Mouse (Mus musculus) forebrain, embryonic 15.5 days (tissue): ENCODE data around the gene Actc1. TPM values are rescaled to one million over a fixed set of nuclear protein-coding genes. Genes with fewer than 3 reads are reported as not detected.

Experiments
- ATAC-seq: fragments of 200-750 bp; cut with Nextera tagmentation; replicated peaks from 2 replicates; pipeline ENCODE4 v1.8.0; 2017; ENCODE audit warnings: mild to moderate bottlenecking, moderate TSS enrichment, moderate library complexity
- H3K27ac ChIP-seq: fragments of 300-500 bp; sonication (generic); replicated peaks from 2 replicates; pipeline ENCODE4 v1.5.1; 2015; ENCODE audit warnings: mild to moderate bottlenecking, inconsistent platforms
- H3K27me3 ChIP-seq: fragments of 300-500 bp; sonication (generic); 2 replicates; pipeline ENCODE4 v1.6.1; 2015; ENCODE audit warnings: inconsistent platforms
- H3K36me3 ChIP-seq: fragments of 300-500 bp; sonication (generic); 2 replicates; pipeline ENCODE4 v1.6.1; 2015; ENCODE audit warnings: mild to moderate bottlenecking, inconsistent platforms
- H3K4me1 ChIP-seq: fragments of 300-500 bp; sonication (generic); 2 replicates; pipeline ENCODE4 v1.6.1; 2015; ENCODE audit warnings: inconsistent platforms
- H3K4me2 ChIP-seq: fragments of 300-500 bp; sonication (generic); replicated peaks from 2 replicates; pipeline ENCODE4 v1.6.1; 2015; ENCODE audit warnings: mild to moderate bottlenecking, inconsistent platforms
- H3K4me3 ChIP-seq: fragments of 300-500 bp; sonication (generic); 2 replicates; pipeline ENCODE4 v1.5.1; 2015; ENCODE audit warnings: mild to moderate bottlenecking, inconsistent platforms
- H3K9ac ChIP-seq: fragments of 300-500 bp; sonication (generic); replicated peaks from 2 replicates; pipeline ENCODE4 v1.6.1; 2015; ENCODE audit warnings: mild to moderate bottlenecking, inconsistent platforms
- H3K9me3 ChIP-seq: fragments of 300-500 bp; sonication (generic); 2 replicates; pipeline ENCODE4 v1.6.1; 2016; ENCODE audit warnings: inconsistent platforms
- WGBS: fragments of 180-500 bp; shearing (Covaris S2); methylation state at CpG from one replicate; pipeline ENCODE4 v1.1.7; 2015; ENCODE audit warnings: mixed read lengths; 5-methylcytosine and 5-hydroxymethylcytosine counted together
- polyA plus RNA-seq: library from polyadenylated mRNA; unstranded; fragments of >200 nt; fragmentation: Nextera tagmentation; extraction: Ambion mirVana; gene quantifications from 2 replicates; pipeline ENCODE4 v1.2.1, GENCODE M21; 2015

The Actc1 gene
- polyA plus RNA-seq: 2.4 and 22.2 TPM in 2 replicates

GRCm38 (mm10) chr2:114052696-114053598, at the start of gene Actc1:
Actc1 (minus strand) TSS chr2:114053548.
- H3K27me3 ChIP-seq: no peaks in the 10 kb centered on the region
- no peaks in the 10 kb centered on the region for H3K9me3 ChIP-seq
- no peaks in the 10 kb centered on the region for H3K36me3 ChIP-seq
- H3K4me2 ChIP-seq: no peak within 1 kb of the TSS
- WGBS: 55% methylated on average over 13 of the region's 14 CpGs
- no peak; the same call in 1 of the 2 replicates for ATAC-seq
- no peak within 1 kb of the TSS for H3K9ac ChIP-seq
- H3K4me1 ChIP-seq: 0 out of 2 replicates have a peak, but pooled peaks cover 7% of the 10 kb centered on the region
- H3K4me3 ChIP-seq: no peak within 1 kb of the TSS
- no peak within 1 kb of the TSS for H3K27ac ChIP-seq

GRCm38 (mm10) chr2:114102471-114102870, 49.1 kb upstream of the Actc1 start:
- H3K4me2 ChIP-seq: no peak overlapping the region
- no peak overlapping the region for H3K27ac ChIP-seq
- H3K4me3 ChIP-seq: no peak overlapping the region
- no peaks in the 10 kb centered on the region for H3K9me3 ChIP-seq
- no peak overlapping the region for H3K9ac ChIP-seq
- no peak for ATAC-seq
- WGBS: 85% methylated on average over 3 of the region's 3 CpGs
- H3K27me3 ChIP-seq: no peaks in the 10 kb centered on the region
- peaks cover 64% of the 10 kb centered on the region for H3K36me3 ChIP-seq
- H3K4me1 ChIP-seq: no peaks in the 10 kb centered on the region

GRCm38 (mm10) chr2:114100834-114101233, 47.5 kb upstream of the Actc1 start:
- Histone ChIP-seq H3K36me3 (peaks cover 60% of the 10 kb centered on the region), H3K27me3 (no peaks in the 10 kb centered on the region), H3K4me1 (no peaks in the 10 kb centered on the region), H3K4me2 (no peak overlapping the region), H3K9me3 (no peaks in the 10 kb centered on the region), H3K4me3 (no peak overlapping the region), H3K27ac (no peak overlapping the region), H3K9ac (no peak overlapping the region)
- no peak for ATAC-seq
- WGBS: 96% methylated on average over 9 of the region's 9 CpGs

- Histone ChIP-seq H3K4me3 (no peak overlapping the region), H3K4me2 (no peak overlapping the region), H3K27ac (no peak overlapping the region), H3K36me3 (peaks cover 52% of the 10 kb centered on the region), H3K9ac (no peak overlapping the region), H3K27me3 (no peaks in the 10 kb centered on the region), H3K4me1 (no peaks in the 10 kb centered on the region), H3K9me3 (no peaks in the 10 kb centered on the region)
- 84% methylated on average over 3 of the region's 3 CpGs for WGBS
- no peak for ATAC-seq
Measured at GRCm38 (mm10) chr2:114099816-114100215, 46.5 kb upstream of the Actc1 start.

- ATAC-seq: no peak
- H3K36me3 ChIP-seq: peaks cover 48% of the 10 kb centered on the region
- H3K27me3 ChIP-seq: no peaks in the 10 kb centered on the region
- H3K4me3 ChIP-seq: no peak overlapping the region
- no peak overlapping the region for H3K9ac ChIP-seq
- H3K4me1 ChIP-seq: no peaks in the 10 kb centered on the region
- H3K27ac ChIP-seq: no peak overlapping the region
- WGBS: 96% methylated on average over 5 of the region's 5 CpGs
- no peaks in the 10 kb centered on the region for H3K9me3 ChIP-seq
- no peak overlapping the region for H3K4me2 ChIP-seq
Measured at GRCm38 (mm10) chr2:114099109-114099508, 45.8 kb upstream of the Actc1 start.

- ATAC-seq: no peak
- H3K4me3 ChIP-seq: no peak overlapping the region
- no peaks in the 10 kb centered on the region for H3K4me1 ChIP-seq
- peaks cover 35% of the 10 kb centered on the region for H3K36me3 ChIP-seq
- no peak overlapping the region for H3K9ac ChIP-seq
- H3K27me3 ChIP-seq: no peaks in the 10 kb centered on the region
- WGBS: 93% methylated on average over 4 of the region's 4 CpGs
- H3K4me2 ChIP-seq: no peak overlapping the region
- H3K9me3 ChIP-seq: no peaks in the 10 kb centered on the region
- H3K27ac ChIP-seq: no peak overlapping the region
Measured at GRCm38 (mm10) chr2:114097627-114098026, 44.3 kb upstream of the Actc1 start.

- H3K36me3 ChIP-seq: peaks cover 26% of the 10 kb centered on the region
- WGBS: 67% methylated on average over 1 of the region's 1 CpGs
- H3K9me3 ChIP-seq: no peaks in the 10 kb centered on the region
- H3K9ac ChIP-seq: no peak overlapping the region
- no peaks in the 10 kb centered on the region for H3K27me3 ChIP-seq
- no peak overlapping the region for H3K4me2 ChIP-seq
- no peak overlapping the region for H3K4me3 ChIP-seq
- no peak for ATAC-seq
- H3K4me1 ChIP-seq: no peaks in the 10 kb centered on the region
- H3K27ac ChIP-seq: no peak overlapping the region
Measured at GRCm38 (mm10) chr2:114096570-114096969, 43.2 kb upstream of the Actc1 start.

GRCm38 (mm10) chr2:114095348-114095747, 42.0 kb upstream of the Actc1 start:
- Histone ChIP-seq H3K27me3 (no peaks in the 10 kb centered on the region), H3K4me2 (no peak overlapping the region), H3K4me1 (no peaks in the 10 kb centered on the region), H3K36me3 (peaks cover 16% of the 10 kb centered on the region), H3K4me3 (no peak overlapping the region), H3K27ac (no peak overlapping the region), H3K9ac (no peak overlapping the region), H3K9me3 (no peaks in the 10 kb centered on the region)
- ATAC-seq: no peak
- WGBS: 87% methylated on average over 5 of the region's 5 CpGs

- H3K9ac ChIP-seq: no peak overlapping the region
- WGBS: 94% methylated on average over 1 of the region's 1 CpGs
- H3K27me3 ChIP-seq: no peaks in the 10 kb centered on the region
- H3K9me3 ChIP-seq: no peaks in the 10 kb centered on the region
- no peaks in the 10 kb centered on the region for H3K4me1 ChIP-seq
- H3K27ac ChIP-seq: no peak overlapping the region
- ATAC-seq: no peak
- H3K4me3 ChIP-seq: no peak overlapping the region
- H3K36me3 ChIP-seq: peaks cover 10% of the 10 kb centered on the region; the same call in 1 of the 2 replicates
- H3K4me2 ChIP-seq: no peak overlapping the region
Measured at GRCm38 (mm10) chr2:114094696-114095095, 41.3 kb upstream of the Actc1 start.

GRCm38 (mm10) chr2:114093577-114093976, 40.2 kb upstream of the Actc1 start:
- no peaks in the 10 kb centered on the region for H3K4me1 ChIP-seq
- WGBS: 75% methylated on average over 9 of the region's 9 CpGs
- H3K9me3 ChIP-seq: no peaks in the 10 kb centered on the region
- no peak for ATAC-seq
- peaks cover 3% of the 10 kb centered on the region; the same call in 1 of the 2 replicates for H3K36me3 ChIP-seq
- H3K27me3 ChIP-seq: no peaks in the 10 kb centered on the region
- no peak overlapping the region for H3K4me2 ChIP-seq
- H3K27ac ChIP-seq: no peak overlapping the region
- no peak overlapping the region for H3K9ac ChIP-seq
- no peak overlapping the region for H3K4me3 ChIP-seq

- H3K4me2 ChIP-seq: no peak overlapping the region
- H3K9me3 ChIP-seq: no peaks in the 10 kb centered on the region
- H3K9ac ChIP-seq: no peak overlapping the region
- ATAC-seq: no peak
- no peaks in the 10 kb centered on the region for H3K36me3 ChIP-seq
- H3K27me3 ChIP-seq: no peaks in the 10 kb centered on the region
- no peak overlapping the region for H3K4me3 ChIP-seq
- H3K4me1 ChIP-seq: no peaks in the 10 kb centered on the region
- H3K27ac ChIP-seq: no peak overlapping the region
- WGBS: 90% methylated on average over 3 of the region's 3 CpGs
Measured at GRCm38 (mm10) chr2:114089862-114090261, 36.5 kb upstream of the Actc1 start.

GRCm38 (mm10) chr2:114087271-114087670, 33.9 kb upstream of the Actc1 start:
- no peak for ATAC-seq
- no peak overlapping the region for H3K4me2 ChIP-seq

More at GRCm38 (mm10) chr2:114087271-114087670, 33.9 kb upstream of the Actc1 start:
- Histone ChIP-seq H3K36me3 (no peaks in the 10 kb centered on the region), H3K27ac (no peak overlapping the region), H3K27me3 (no peaks in the 10 kb centered on the region), H3K4me3 (no peak overlapping the region), H3K9me3 (no peaks in the 10 kb centered on the region), H3K9ac (no peak overlapping the region), H3K4me1 (no peaks in the 10 kb centered on the region)
- 78% methylated on average over 1 of the region's 1 CpGs for WGBS
